ENCODE assay signal across 16 mouse cellular contexts in the genomic region with DNA sequence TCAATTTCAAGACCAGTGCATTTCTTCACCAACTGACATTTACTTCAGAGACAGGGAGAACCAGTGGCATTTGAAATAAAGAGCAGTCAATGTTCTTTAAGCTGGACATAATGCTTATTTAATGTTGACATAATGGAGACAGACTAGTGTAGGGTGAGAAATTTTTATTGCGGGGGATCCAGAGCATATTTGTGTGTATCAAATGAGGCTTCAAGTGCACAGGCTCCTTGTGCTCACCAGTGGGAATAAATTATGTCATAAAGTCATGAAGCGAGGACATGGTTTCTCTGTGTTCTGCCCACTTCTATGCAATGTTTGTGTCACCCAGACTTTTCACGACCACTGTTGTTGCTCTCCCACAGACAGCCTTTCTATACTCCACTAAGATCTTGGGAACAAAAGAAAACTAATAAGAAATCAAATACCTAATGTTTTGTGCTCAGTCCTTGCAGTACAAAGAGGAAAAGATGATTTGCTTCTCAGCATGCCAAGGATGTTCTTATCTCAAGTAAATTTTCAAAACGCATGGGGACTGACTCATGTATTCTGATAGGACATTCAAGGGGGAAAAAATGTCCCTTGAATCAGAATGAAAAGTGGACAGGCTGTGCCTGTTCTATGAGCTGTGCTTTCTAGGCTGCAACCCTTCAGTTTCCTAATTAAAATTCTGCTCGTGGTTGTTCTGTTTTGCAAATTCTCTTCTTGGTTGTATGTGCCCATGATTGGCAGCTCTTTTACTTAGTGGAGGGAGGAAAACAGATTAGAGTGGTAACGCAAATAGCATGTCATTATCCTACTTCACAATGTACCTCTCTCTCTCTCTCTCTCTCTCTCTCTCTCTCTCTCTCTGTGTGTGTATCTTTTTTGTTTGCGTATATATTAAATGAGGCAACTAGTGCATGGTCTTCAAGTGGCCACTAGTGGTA.
DNase-seq lines count a peak whose midpoint lies in the region; ATAC-seq lines count a peak whose summit lies in the region.
"Had no signal": no experiment of that assay in that cellular context is flagged by ENCODE, and none has a peak within 500 bp of the region (broad histone marks: within the 10 kb centered on the region; RNA-seq: fewer than 3 reads in every experiment).

No protein-coding gene starts in this region.

- H3K27me3 ChIP-seq in forebrain, embryonic 10.5 days (ENCODE audit: poor library complexity, severe bottlenecking), result no peaks in the 10 kb centered on the region
- no peaks in the 10 kb centered on the region for H3K27me3 ChIP-seq in hindbrain, embryonic 10.5 days (ENCODE audit: insufficient read depth, poor library complexity, severe bottlenecking)
- no peaks in the 10 kb centered on the region for H3K27me3 ChIP-seq in midbrain, embryonic 13.5 days
- H3K27me3 ChIP-seq: heart, embryonic 13.5 days had no signal

- H3K9ac ChIP-seq in midbrain, embryonic 13.5 days (replicated peaks), result no peak overlapping the region
- H3K9ac ChIP-seq: heart, embryonic 13.5 days; lung, embryonic 14.5 days had no signal

- 63% methylated on average over 7 of the region's 7 CpGs for WGBS in forebrain, embryonic 10.5 days
- whole genome bisulfite sequencing in hindbrain, embryonic 10.5 days, result 62% methylated on average over 7 of the region's 7 CpGs
- WGBS in midbrain, embryonic 13.5 days, result 24% methylated on average over 7 of the region's 7 CpGs

- peak overlapping the region; percentile 54 for H3K27ac ChIP-seq in forebrain, embryonic 10.5 days
- H3K27ac ChIP-seq in hindbrain, embryonic 10.5 days, result peak overlapping the region; percentile 56
- peak overlapping the region; percentile 79 for H3K27ac ChIP-seq in midbrain, embryonic 13.5 days
- H3K27ac ChIP-seq: gastrocnemius, adult 2 months; heart, embryonic 13.5 days had no signal

- no peaks in the 10 kb centered on the region for H3K9me3 ChIP-seq in forebrain, embryonic 10.5 days
- no peaks in the 10 kb centered on the region for H3K9me3 ChIP-seq in hindbrain, embryonic 10.5 days
- 0 out of 2 replicates have a peak, but pooled peaks cover 2% of the 10 kb centered on the region for H3K9me3 ChIP-seq in midbrain, embryonic 13.5 days
- H3K9me3 ChIP-seq: heart, embryonic 13.5 days had no signal

- H3K4me2 ChIP-seq in midbrain, embryonic 13.5 days (replicated peaks), result no peak overlapping the region
- H3K4me2 ChIP-seq: heart, embryonic 13.5 days; lung, embryonic 14.5 days had no signal

- ATAC-seq in midbrain, embryonic 13.5 days, result peak; percentile 96

- H3K4me3 ChIP-seq in forebrain, embryonic 10.5 days, result no peak overlapping the region
- H3K4me3 ChIP-seq in hindbrain, embryonic 10.5 days, result no peak overlapping the region
- H3K4me3 ChIP-seq in midbrain, embryonic 13.5 days (replicated peaks), result no peak overlapping the region
- H3K4me3 ChIP-seq: gastrocnemius, adult 2 months; heart, embryonic 13.5 days had no signal

- H3K36me3 ChIP-seq in forebrain, embryonic 10.5 days (replicated peaks), result no peaks in the 10 kb centered on the region
- no peaks in the 10 kb centered on the region for H3K36me3 ChIP-seq in hindbrain, embryonic 10.5 days
- no peaks in the 10 kb centered on the region for H3K36me3 ChIP-seq in midbrain, embryonic 13.5 days
- H3K36me3 ChIP-seq: heart, embryonic 13.5 days had no signal

- intact Hi-C loops in left cerebral cortex, postnatal 36 days (cut with DNase I), result no loop called here

- peak; percentile 2 for DNase-seq in left cerebral cortex, adult 11 months (ENCODE audit: low spot score)
- DNase-seq in left cerebral cortex, postnatal 36 days (ENCODE audit: low spot score in 2 of 2), result no peak
- no peak for DNase-seq in forebrain, embryonic 10.5 days (ENCODE audit: extremely low spot score, low spot score)
- no peak for DNase-seq in hindbrain, embryonic 10.5 days (ENCODE audit: low spot score)
- DNase-seq in kidney, postnatal 25 days, result no peak
- no peak for DNase-seq in urinary bladder, adult 2 months (ENCODE audit: low spot score)
- DNase-seq: cerebellum, postnatal 10 days; gastrocnemius, adult 2 months; kidney, adult 9 months; layer of hippocampus, postnatal 36 days; liver; lung, embryonic 14.5 days; right cerebral cortex, postnatal 14 days; thymus, postnatal 4 days had no signal

- peaks cover 17% of the 10 kb centered on the region for H3K4me1 ChIP-seq in forebrain, embryonic 10.5 days
- no peaks in the 10 kb centered on the region; the same call in 1 of the 2 replicates for H3K4me1 ChIP-seq in hindbrain, embryonic 10.5 days (replicated peaks)
- H3K4me1 ChIP-seq in midbrain, embryonic 13.5 days (replicated peaks), result peaks cover 15% of the 10 kb centered on the region
